Mouse (Mus musculus) layer of hippocampus, adult 11-12 months (tissue): Measurements from ENCODE around the gene Serpinb1c.
"Not testable (repeated sequence)": the region's sequence is repeated elsewhere in the genome, so short reads cannot be mapped to it uniquely, and the experiment has no call there.

Experiments used
- DNase-seq: peaks from one replicate; pipeline ENCODE4 v3.0.0; 2022; ENCODE audit warnings: low spot score

Gene Serpinb1c

GRCm38 (mm10) chr13:32866484-32866883, 31.5 kb downstream of the Serpinb1c start:
- peak; percentile 76 for DNase-seq

GRCm38 (mm10) chr13:32865591-32865990, 32.4 kb downstream of the Serpinb1c start:
- DNase-seq = no peak

- DNase-seq = not testable (repeated sequence)
Observed at GRCm38 (mm10) chr13:32864529-32864928, 33.5 kb downstream of the Serpinb1c start.

GRCm38 (mm10) chr13:32863456-32863855, 34.6 kb downstream of the Serpinb1c start:
- DNase-seq = no peak

GRCm38 (mm10) chr13:32860821-32861220, 37.2 kb downstream of the Serpinb1c start:
- DNase-seq = no peak

- DNase-seq = no peak
Observed at GRCm38 (mm10) chr13:32853073-32853472, 44.9 kb downstream of the Serpinb1c start.

- DNase-seq = no peak
Observed at GRCm38 (mm10) chr13:32852539-32852938, 45.5 kb downstream of the Serpinb1c start.

GRCm38 (mm10) chr13:32851967-32852366, 46.0 kb downstream of the Serpinb1c start:
- peak; percentile 55 for DNase-seq

- DNase-seq = no peak
Observed at GRCm38 (mm10) chr13:32850668-32851404, 47.2 kb downstream of the Serpinb1c start, which contains the start of gene Serpinb1a. Gene Serpinb1a (minus strand): TSS chr13:32851185.

GRCm38 (mm10) chr13:32850156-32850555, 47.9 kb downstream of the Serpinb1c start:
- DNase-seq = no peak

GRCm38 (mm10) chr13:32849531-32850123, 48.4 kb downstream of the Serpinb1c start:
- no peak for DNase-seq

GRCm38 (mm10) chr13:32849092-32849491, 48.9 kb downstream of the Serpinb1c start:
- no peak for DNase-seq

GRCm38 (mm10) chr13:32846221-32846620, 51.8 kb downstream of the Serpinb1c start:
- DNase-seq = no peak

GRCm38 (mm10) chr13:32841349-32841748, 56.7 kb downstream of the Serpinb1c start:
- DNase-seq = no peak

- no peak for DNase-seq
Observed at GRCm38 (mm10) chr13:32839314-32839713, 58.7 kb downstream of the Serpinb1c start.

GRCm38 (mm10) chr13:32834513-32834912, 63.5 kb downstream of the Serpinb1c start:
- no peak for DNase-seq

- DNase-seq = no peak
Observed at GRCm38 (mm10) chr13:32833237-32833636, 64.8 kb downstream of the Serpinb1c start.

- no peak for DNase-seq
Observed at GRCm38 (mm10) chr13:32832776-32833175, 65.2 kb downstream of the Serpinb1c start.

GRCm38 (mm10) chr13:32831505-32832273, 66.3 kb downstream of the Serpinb1c start:
- no peak for DNase-seq
